Mouse (Mus musculus): ENCODE results near the gene Xpo5.
A peak's percentile ranks its signal among the peaks of the same experiment; 100 is the strongest.

The Xpo5 gene

GRCm38 (mm10) chr17:46202421-46203071 is at the start of gene Xpo5, which contains the start of gene Polh:
Gene Xpo5, plus strand, starts transcription at chr17:46202782.
Gene Polh, minus strand, starts transcription at chr17:46202645.
- DNase-seq (ENCODE audit: low read depth), result peak; percentile 87

DNA sequence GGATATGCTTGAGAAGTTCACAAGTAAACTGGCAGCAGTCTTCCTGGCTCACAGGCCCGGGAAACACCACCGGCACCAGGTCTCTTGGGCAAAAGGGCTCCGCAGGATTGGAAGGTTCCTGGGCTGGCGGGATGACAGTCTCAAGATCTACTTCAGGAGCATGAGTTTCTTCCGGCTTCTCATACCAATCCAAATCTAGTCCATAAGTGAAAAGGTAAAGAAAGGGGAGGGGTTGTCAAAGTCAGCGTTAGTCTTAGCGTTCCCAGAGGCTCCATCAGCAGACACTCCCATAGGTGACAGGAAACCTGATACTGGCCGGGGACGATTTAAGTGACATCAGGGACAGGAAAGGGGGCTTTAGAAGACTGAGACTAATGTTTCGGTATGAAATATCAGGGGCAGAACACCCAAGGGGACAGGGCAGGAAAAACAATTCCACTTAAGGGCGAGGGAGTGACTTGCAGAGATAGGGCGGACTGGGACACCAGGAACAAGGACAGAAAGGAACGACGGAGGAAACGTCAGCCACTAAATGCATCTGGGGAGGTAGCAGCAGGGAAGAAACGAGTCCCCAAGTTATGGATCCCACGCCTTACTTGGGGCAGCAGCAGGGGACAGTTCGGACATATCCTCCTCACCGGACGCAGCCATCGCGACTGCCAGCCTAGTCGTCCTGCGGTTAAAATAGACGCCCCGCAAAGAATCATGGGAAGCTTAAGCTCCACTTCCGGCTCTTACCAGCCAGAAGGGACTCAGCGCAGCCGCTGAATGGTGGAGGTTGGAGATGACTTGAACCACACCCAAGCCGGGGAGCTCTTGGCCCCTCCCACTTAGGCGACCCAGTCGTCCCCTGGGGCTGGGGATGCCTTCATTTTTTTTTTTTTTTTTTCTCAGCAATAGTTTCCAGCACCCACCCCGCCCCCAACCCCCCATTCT is 49.5 kb upstream of the Xpo5 start, which contains the start of gene Mad2l1bp:
TSS of gene Mad2l1bp (minus strand) at position 707 of the 936 bp plus-strand sequence.
- DNase-seq (ENCODE audit: low read depth), result peak; percentile 71

DNA sequence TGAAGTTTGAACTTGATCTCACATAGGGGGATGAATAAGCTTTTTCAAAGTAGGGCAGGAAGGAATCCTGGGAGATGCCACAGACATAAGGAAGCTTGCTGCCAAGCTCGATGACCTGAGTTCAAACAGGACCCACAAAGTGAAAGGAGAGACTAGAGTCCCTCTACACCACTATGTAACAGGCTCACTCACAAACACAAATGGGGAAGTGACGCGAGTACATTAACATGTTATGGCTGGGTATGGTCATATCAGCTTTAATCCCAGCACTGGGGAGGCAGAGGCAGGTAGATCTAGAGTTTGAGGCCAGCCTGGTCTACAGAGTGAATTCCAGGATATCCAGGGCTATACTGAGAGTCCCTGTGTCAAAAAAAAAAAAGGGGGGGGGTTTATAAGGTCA is 48.2 kb upstream of the Xpo5 start:
- no peak for DNase-seq (ENCODE audit: low read depth)

DNA sequence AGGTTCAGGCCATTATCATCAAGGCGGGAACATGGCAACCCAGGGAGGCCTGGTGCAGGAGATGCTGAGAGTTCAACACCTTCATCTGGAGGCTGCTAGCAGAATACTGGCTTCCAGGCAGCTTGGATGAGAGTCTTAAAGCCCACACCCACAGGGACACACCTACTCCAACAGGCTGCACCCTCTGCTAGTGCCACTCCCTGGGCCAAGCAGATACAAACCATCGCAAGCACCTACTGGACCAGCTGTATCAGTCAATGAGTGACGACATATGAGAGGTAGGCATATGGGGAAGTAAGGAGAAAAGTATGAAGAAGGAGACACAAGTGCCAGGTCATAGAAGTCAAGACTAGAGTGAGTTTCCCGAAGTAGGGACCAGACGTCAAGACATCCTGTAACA is 45.9 kb upstream of the Xpo5 start:
- DNase-seq (ENCODE audit: low read depth), result no peak

GRCm38 (mm10) chr17:46157131-46157530 is 45.5 kb upstream of the Xpo5 start:
- no peak for DNase-seq (ENCODE audit: low read depth)

GRCm38 (mm10) chr17:46159236-46159635 is 43.3 kb upstream of the Xpo5 start:
- no peak for DNase-seq (ENCODE audit: low read depth)

DNA sequence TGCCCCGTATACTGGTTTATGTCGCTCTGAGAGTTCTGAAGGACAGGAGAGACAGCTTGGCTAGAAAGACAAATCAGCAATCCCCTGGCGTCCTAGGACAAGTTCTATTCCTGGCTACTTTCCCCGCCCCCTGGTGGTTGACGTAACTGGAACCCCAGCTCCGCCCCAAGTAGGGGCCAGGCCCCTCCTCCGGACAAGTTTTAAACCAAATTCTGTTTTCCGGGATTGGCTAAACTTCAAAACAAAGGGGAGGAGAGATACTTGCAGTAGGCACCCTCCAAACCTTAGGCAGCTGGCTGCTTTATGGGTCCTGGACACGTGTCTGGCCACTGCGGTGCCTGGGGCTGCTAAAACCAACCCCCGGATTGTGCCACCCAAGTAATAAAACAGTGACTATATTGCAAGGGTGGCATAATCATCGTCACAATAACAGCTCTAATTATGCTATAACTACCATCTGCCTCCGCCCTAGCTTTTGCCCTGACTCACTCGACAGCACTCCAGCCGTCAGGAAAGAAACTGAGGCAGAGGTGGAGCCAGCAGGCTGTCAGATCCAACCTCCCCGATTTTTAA is 42.4 kb upstream of the Xpo5 start:
- DNase-seq (ENCODE audit: low read depth), result peak; percentile 83

DNA sequence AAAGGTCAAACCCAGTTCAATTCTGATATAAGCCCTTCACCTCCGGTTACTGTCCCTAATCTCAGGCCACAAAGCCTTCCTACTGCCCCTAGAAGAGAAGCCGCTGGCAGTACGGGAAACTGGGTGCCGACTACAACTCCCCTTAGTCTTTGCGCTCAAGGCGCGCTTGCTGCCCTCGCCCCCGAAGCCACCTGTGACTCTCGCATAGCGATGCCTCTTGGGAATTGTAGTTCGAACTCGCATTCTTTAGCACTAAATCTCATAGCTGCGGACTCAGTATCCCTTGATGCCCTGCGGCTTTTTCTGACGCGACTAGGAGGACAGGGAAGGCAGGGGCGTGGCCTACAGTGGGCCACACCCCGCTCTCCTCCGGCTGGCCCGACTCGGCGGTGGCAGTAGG is 41.9 kb upstream of the Xpo5 start, which contains the start of gene Gtpbp2:
TSS of gene Gtpbp2 (plus strand) at position 347 of the 400 bp plus-strand sequence.
- DNase-seq (ENCODE audit: low read depth), result peak; percentile 99

GRCm38 (mm10) chr17:46161179-46161578 is 41.4 kb upstream of the Xpo5 start:
- no peak for DNase-seq (ENCODE audit: low read depth)

DNA sequence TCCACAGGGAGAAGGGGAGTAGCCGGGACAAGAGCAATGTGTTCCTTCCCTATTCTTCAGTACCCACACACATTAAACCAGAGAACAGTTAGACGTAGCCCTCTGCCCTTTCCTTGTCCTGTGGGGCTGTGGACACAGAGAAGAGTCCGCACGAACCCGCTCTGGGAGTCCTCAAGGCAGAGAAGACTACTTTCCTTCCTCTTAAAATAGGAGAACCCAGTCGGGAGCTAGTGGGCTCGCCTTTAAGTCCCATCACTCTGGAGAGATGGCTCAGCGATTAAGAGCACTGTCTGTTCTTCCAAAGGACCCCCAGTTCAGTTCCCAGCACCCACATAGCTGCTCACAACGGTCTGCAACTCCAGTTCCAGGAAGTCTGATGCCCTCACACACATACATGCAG is 40.9 kb upstream of the Xpo5 start:
- DNase-seq (ENCODE audit: low read depth), result no peak

GRCm38 (mm10) chr17:46162551-46162950 is 40.0 kb upstream of the Xpo5 start:
- no peak for DNase-seq (ENCODE audit: low read depth)

DNA sequence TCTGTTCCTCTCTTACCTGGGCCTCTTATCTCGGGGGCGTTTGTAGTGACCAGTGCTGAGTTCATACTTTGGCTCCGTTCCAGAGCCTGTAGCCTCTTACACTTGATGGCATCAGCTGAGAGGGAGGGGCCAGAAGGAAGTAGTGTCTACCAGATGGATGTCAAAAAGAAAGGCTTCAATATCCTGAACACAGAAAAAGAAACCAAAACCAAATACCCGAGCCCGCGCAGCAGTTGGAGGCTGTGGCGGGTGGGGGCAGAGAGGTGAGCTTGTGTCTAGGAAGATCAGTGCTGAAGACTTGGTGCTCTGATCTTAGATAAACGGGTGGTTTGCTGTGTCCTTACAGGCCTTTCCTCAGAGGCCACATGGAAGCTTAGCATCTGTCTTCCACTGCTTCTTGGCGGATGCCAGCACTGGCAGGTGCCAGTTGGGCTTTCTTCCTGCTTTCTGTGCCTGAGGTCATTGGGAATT is 39.6 kb upstream of the Xpo5 start:
- DNase-seq (ENCODE audit: low read depth), result no peak

GRCm38 (mm10) chr17:46164301-46164700 is 38.3 kb upstream of the Xpo5 start:
- no peak for DNase-seq (ENCODE audit: low read depth)

DNA sequence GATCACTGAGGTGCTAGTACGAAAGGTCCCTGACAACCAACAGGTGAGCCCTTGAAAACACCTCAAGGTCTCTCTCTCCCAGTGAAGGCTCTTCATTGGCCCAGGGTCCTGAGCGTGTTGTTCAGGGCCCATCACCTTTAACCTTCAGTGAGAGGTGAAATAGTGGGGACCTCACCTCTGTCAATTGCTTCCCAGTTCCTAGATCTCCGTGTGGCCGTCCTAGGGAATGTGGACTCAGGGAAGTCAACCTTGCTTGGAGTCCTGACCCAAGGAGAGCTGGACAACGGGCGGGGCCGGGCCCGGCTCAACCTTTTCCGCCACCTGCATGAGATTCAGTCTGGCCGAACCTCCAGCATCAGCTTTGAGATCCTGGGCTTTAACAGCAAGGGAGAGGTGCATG is 37.8 kb upstream of the Xpo5 start:
- no peak for DNase-seq (ENCODE audit: low read depth)

DNA sequence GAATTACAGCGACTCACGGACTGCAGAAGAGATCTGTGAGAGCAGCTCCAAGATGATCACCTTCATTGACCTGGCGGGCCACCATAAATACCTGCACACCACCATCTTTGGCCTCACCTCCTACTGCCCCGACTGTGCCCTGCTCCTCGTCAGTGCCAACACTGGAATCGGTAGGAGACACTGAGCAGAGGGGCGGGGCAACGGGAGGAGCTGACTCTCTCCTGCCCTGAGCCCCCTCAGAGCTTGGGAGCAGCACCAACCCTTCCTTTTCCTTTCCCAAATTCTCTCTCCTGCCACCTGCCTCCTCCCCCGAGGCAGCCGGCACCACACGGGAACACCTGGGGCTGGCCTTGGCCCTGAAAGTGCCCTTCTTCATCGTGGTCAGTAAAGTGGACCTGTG is 37.1 kb upstream of the Xpo5 start:
- DNase-seq (ENCODE audit: low read depth), result no peak

DNA sequence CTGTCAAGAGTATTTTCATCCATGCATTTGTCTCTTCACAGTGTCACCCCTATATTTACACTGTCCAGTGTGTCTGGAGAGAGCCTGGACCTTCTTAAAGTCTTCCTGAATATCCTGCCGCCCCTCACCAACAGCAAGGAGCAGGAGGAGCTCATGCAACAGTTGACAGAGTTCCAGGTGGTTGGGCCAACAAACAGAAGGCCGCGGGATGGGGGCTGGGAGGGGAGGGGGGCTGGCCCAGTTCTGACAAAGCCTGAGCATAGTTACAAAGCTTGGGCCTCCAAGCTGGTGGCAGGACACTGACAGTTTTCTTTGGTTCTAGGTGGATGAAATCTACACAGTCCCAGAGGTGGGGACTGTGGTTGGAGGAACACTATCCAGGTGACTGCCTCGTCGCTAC is 36.3 kb upstream of the Xpo5 start:
- DNase-seq (ENCODE audit: low read depth), result no peak

DNA sequence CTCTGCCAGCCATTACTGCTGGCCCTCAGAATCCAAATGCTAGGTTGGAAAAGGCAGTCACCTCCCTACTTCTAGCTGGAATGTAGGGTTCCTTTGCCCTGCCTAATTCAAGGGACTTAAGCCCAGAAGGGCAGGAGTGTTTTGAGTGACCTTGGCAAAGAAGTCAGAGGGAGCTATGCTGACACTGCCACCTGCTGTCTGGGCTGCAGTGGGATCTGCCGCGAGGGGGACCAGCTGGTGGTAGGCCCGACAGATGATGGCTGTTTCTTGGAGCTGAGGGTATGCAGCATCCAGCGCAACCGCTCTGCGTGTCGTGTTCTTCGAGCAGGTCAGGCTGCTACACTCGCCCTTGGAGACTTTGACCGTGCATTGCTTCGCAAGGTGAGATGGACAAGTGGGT is 35.6 kb upstream of the Xpo5 start:
- DNase-seq (ENCODE audit: low read depth), result no peak

DNA sequence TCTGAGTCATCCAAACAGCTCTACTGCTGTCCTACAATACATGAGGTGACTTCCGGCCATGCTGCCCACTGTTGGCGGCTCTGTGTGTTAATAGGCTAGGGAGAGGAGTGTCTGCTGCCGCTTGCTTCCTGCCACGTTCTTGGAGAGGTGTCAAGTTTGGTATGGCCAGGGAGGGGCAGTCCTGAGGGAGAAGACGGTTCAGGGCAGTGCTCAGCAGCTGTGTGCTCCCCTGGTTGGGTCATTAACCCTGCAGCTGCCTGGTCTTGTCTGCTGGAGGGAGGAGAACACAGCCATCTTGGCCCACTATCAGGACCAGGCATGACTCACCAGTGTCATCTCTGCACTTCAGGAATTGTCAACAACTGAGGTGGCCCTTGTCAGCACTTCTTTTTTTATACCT is 34.3 kb upstream of the Xpo5 start:
- DNase-seq (ENCODE audit: low read depth), result no peak

- no peak for DNase-seq (ENCODE audit: low read depth)
These were observed 33.8 kb upstream of the Xpo5 start for GRCm38 (mm10) chr17:46168768-46169167.

DNA sequence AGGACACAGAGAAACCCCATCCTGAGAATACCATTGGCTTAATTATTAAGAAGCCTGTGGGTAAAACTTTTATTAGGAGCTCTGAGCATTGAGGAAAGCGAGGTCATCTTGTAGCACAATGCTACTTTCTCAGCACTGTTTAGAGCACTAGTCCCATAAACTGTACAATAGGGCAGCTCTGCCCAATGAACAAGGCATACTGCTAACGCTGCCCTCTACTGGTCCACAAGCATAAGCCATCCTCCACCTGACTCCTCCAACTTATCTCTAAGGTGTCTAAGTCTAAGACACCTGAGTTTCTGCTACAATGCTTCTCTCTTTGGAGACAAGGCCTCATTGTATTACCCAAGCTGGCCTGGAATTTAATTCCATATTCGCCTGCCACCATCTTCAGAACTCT is 32.0 kb upstream of the Xpo5 start:
- no peak for DNase-seq (ENCODE audit: low read depth)

GRCm38 (mm10) chr17:46182273-46182672 is 20.3 kb upstream of the Xpo5 start:
- no peak for DNase-seq (ENCODE audit: low read depth)

DNA sequence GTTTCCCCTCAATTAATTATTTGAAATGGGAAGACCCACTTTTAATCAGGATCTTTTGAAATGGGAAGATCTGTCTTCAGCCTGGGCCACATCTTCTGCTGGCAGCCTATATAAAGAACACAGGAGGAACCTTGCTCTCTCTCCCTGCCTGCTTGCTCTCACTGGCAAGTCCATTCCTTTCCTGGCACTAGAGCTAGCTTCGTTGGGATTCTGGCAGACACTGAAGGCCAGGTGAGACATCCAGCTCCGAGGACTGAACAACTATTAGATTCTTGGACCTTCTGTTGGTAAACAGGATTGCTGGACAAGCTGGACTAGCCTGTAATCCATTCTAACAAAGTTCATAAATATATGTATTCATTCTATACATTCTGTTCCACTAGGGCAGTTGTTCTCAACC is 13.8 kb upstream of the Xpo5 start:
- no peak for DNase-seq (ENCODE audit: low read depth)

GRCm38 (mm10) chr17:46201151-46201550 is 1.4 kb upstream of the Xpo5 start:
- DNase-seq (ENCODE audit: low read depth), result no peak

Data from fibroblast of lung, adult 2 months (primary cell).